Mouse (Mus musculus) cerebellum, adult 9-11 months (tissue): ENCODE results near the gene Gm7971.
"Not testable (repeated sequence)": the region's sequence is repeated elsewhere in the genome, so short reads cannot be mapped to it uniquely, and the experiment has no call there.

Source experiments
- DNase-seq: peaks from one replicate; pipeline ENCODE4 v3.0.0; 2022

Gene Gm7971

DNA sequence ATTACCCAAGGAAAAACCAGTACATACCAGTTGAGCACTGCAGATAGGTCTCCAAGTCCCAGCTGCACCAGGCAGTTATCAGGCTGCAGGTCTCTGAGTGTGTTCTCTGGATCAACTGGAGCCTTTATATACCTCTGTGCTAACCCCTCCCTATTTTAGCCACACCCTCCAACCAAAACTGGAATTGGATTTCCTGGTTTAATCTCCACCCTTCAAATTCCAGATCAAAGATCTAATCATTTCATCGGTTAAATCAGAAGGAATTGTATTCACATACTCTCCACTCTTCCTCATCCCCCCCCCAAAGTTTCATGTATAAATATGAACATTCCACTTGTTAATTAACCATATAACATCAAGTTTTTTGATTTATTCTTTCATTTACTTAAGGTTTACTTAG lies at the start of gene Gm7971:
TSS of gene Gm7971 (minus strand) at position 101 of the 400 bp plus-strand sequence.
- not testable (repeated sequence) for DNase-seq
